Mouse (Mus musculus) forebrain, postnatal 0 days (tissue): ENCODE measurements at regions not wholly inside any gene's neighbourhood (a gene's known extent, or its start where the extent isn't known, plus 50 kb on each side); places are given as distances from the start of the nearest gene placed in this dataset.

Experiments
- ATAC-seq: fragments of 200-750 bp; cut with Nextera tagmentation; 2 replicates; pipeline ENCODE4 v1.8.0; 2017; ENCODE audit warnings: mild to moderate bottlenecking, moderate library complexity
- DNase-seq: peaks from one replicate; pipeline ENCODE4 v3.0.0-alpha.2; 2015
- H3K27ac ChIP-seq: fragments of 300-500 bp; sonication (generic); 2 replicates; pipeline ENCODE4 v1.5.1; 2014; ENCODE audit warnings: low read depth, mild to moderate bottlenecking, antibody characterized with exemption, low read length, moderate library complexity, mixed read lengths
- H3K27me3 ChIP-seq: fragments of 300-500 bp; sonication (generic); 2 replicates; pipeline ENCODE4 v1.6.1; 2014; ENCODE audit warnings: mild to moderate bottlenecking, low read length, mixed read lengths; ENCODE audit not compliant: insufficient read depth
- H3K36me3 ChIP-seq: fragments of 300-500 bp; sonication (generic); 2 replicates; pipeline ENCODE4 v1.6.1; 2014; ENCODE audit warnings: mild to moderate bottlenecking, moderate library complexity; ENCODE audit not compliant: insufficient read depth
- H3K4me1 ChIP-seq: fragments of 300-500 bp; sonication (generic); 2 replicates; pipeline ENCODE4 v1.6.1; 2014; ENCODE audit warnings: antibody characterized with exemption; ENCODE audit not compliant: insufficient read depth
- H3K4me2 ChIP-seq: fragments of 300-500 bp; sonication (generic); 2 replicates; pipeline ENCODE4 v1.6.1; 2014; ENCODE audit warnings: low read depth, mild to moderate bottlenecking, moderate library complexity
- H3K4me3 ChIP-seq: fragments of 300-500 bp; sonication (generic); 2 replicates; pipeline ENCODE4 v1.5.1; 2014; ENCODE audit warnings: low read depth, low read length, mixed read lengths
- H3K9ac ChIP-seq: fragments of 300-500 bp; sonication (generic); 2 replicates; pipeline ENCODE4 v1.6.1; 2014; ENCODE audit warnings: mild to moderate bottlenecking
- H3K9me3 ChIP-seq: fragments of 300-500 bp; sonication (generic); 2 replicates; pipeline ENCODE4 v1.6.1; 2016; ENCODE audit warnings: low read length
- CTCF ChIP-seq: sonication (generic); IDR thresholded peaks from 2 replicates; pipeline ENCODE4 v1.5.1; 2016; ENCODE audit warnings: antibody characterized with exemption, control low read depth, low read depth
- WGBS: fragments of 180-500 bp; shearing (Covaris S2); extraction: QIAGEN DNeasy Blood & Tissue Kit; methylation state at CpG from one replicate; pipeline ENCODE4 v1.1.7; 2014; 5-methylcytosine and 5-hydroxymethylcytosine counted together

DNA sequence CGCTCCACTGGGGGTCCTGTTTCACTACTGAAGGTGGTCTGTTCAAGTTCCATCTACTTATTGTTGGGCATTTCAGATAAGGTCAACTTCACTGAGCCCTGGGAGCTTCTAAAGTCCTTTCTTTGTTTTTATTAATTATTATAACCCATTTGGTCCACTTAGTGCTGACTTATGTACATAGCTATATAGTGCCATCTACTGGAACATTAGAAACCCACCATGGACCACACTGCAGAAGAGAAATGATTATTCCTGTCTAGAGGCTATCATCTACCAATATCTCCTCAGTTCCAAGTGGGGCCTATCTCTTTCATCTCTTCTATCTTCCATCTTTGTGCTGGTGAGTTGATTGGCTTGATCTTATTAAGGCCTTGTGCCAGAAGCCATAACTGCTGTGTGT, 294.8 kb downstream of the Gm9008 start:
- Histone ChIP-seq H3K9ac (no peak overlapping the region), H3K27ac (no peak overlapping the region), H3K4me3 (no peak overlapping the region), H3K4me2 (no peak overlapping the region), H3K9me3 (no peaks in the 10 kb centered on the region), H3K4me1 (no peaks in the 10 kb centered on the region), H3K36me3 (no peaks in the 10 kb centered on the region), H3K27me3 (no peaks in the 10 kb centered on the region)
- no peak; the same call in 1 of the 2 replicates for TF ChIP-seq CTCF
- no peak for ATAC-seq
- DNase-seq: peak; percentile 2
- WGBS: 94% methylated on average over 1 of the region's 1 CpGs
